Mouse (Mus musculus) heart, postnatal 0 days (tissue): ENCODE results near the gene Gpm6a. TPM values are rescaled to one million over a fixed set of nuclear protein-coding genes. Genes with fewer than 3 reads are reported as not detected.
"Not testable (repeated sequence)": the region's sequence is repeated elsewhere in the genome, so short reads cannot be mapped to it uniquely, and the experiment has no call there.

Experiments used
- ATAC-seq: fragments of 200-750 bp; cut with Nextera tagmentation; 2 replicates; pipeline ENCODE4 v1.8.0; 2017; ENCODE audit warnings: low read depth, moderate number of reproducible peaks, moderate library complexity; ENCODE audit not compliant: insufficient read depth
- DNase-seq: peaks from one replicate; pipeline ENCODE4 v3.0.0-alpha.2; 2016; ENCODE audit warnings: low spot score
- H3K27ac ChIP-seq: fragments of 300-500 bp; sonication (generic); 2 replicates; pipeline ENCODE4 v1.5.1; 2014; ENCODE audit warnings: low read depth, mild to moderate bottlenecking
- H3K27me3 ChIP-seq: fragments of 300-500 bp; sonication (generic); 2 replicates; pipeline ENCODE4 v1.6.1; 2014; ENCODE audit warnings: low read length, mixed read lengths; ENCODE audit not compliant: control insufficient read depth, insufficient read depth
- H3K36me3 ChIP-seq: fragments of 300-500 bp; sonication (generic); replicated peaks from 2 replicates; pipeline ENCODE4 v1.6.1; 2014; ENCODE audit warnings: low read length, mixed read lengths; ENCODE audit not compliant: control insufficient read depth, insufficient read depth
- H3K4me1 ChIP-seq: fragments of 300-500 bp; sonication (generic); 2 replicates; pipeline ENCODE4 v1.6.1; 2014; ENCODE audit warnings: antibody characterized with exemption; ENCODE audit not compliant: control insufficient read depth, insufficient read depth
- H3K4me2 ChIP-seq: fragments of 300-500 bp; sonication (generic); 2 replicates; pipeline ENCODE4 v1.6.1; 2014; ENCODE audit warnings: low read depth, mild to moderate bottlenecking, low read length, moderate library complexity
- H3K4me3 ChIP-seq: fragments of 300-500 bp; sonication (generic); 2 replicates; pipeline ENCODE4 v1.5.1; 2014; ENCODE audit warnings: low read depth, low read length
- H3K9ac ChIP-seq: fragments of 300-500 bp; sonication (generic); replicated peaks from 2 replicates; pipeline ENCODE4 v1.6.1; 2014; ENCODE audit warnings: low read depth, low read length, mixed read lengths
- H3K9me3 ChIP-seq: fragments of 300-500 bp; sonication (generic); replicated peaks from 2 replicates; pipeline ENCODE4 v1.6.1; 2016; ENCODE audit warnings: low read length; ENCODE audit not compliant: control insufficient read depth
- CTCF ChIP-seq: IDR thresholded peaks from 2 replicates; pipeline ENCODE4 v1.5.1; 2016; ENCODE audit warnings: antibody characterized with exemption, control low read depth, low read depth
- EP300 ChIP-seq: IDR thresholded peaks from 2 replicates; pipeline ENCODE4 v1.6.1; 2016; ENCODE audit warnings: antibody characterized with exemption, low read depth
- WGBS: fragments of 180-500 bp; shearing (Covaris S2); extraction: QIAGEN DNeasy Blood & Tissue Kit; methylation state at CpG from one replicate; pipeline ENCODE4 v1.1.7; 2014; 5-methylcytosine and 5-hydroxymethylcytosine counted together
- polyA plus RNA-seq: library from polyadenylated mRNA; unstranded; fragments of >200 nt; fragmentation: Nextera tagmentation; extraction: Ambion mirVana; gene quantifications from 2 replicates; pipeline ENCODE4 v1.2.1, GENCODE M21; 2015
- total RNA-seq: library from RNA; depleted of rRNA; stranded (reverse); fragments of >200 nt; gene quantifications from 2 replicates; pipeline ENCODE4 v1.2.3, GENCODE M21; 2014; ENCODE audit warnings: low replicate concordance

The Gpm6a gene
- total and polyA plus RNA-seq, 2 experiments from 2014 or later, result 4.8 to 16.8 TPM

DNA sequence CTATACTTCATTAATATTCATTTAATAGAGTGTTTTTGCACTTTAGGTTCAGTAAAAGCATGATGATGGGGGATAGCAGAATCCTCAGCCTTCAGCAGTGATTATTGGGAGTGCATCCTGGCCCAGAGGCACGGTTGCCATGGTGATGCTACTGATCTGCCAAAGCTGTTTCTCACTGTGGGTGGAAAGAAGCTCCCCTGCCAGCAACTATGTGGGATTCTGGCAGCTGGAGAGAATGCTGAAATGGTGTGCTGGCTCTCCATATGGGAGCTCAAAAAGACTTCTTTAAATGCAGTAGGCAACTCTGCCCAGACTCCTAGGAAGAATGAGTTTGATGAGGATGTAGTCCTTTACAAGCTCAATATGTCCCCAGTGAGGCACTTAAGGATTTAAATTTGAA lies 79.7 kb downstream of the Gpm6a start:
- Histone ChIP-seq H3K36me3 (no peaks in the 10 kb centered on the region), H3K4me2 (no peak overlapping the region), H3K9me3 (no peaks in the 10 kb centered on the region), H3K9ac (no peak overlapping the region), H3K4me3 (no peak overlapping the region), H3K27ac (no peak overlapping the region), H3K27me3 (no peaks in the 10 kb centered on the region), H3K4me1 (no peaks in the 10 kb centered on the region)
- ATAC-seq (no peak), DNase-seq (no peak)
- WGBS, result 9% methylated on average over 1 of the region's 1 CpGs
- TF ChIP-seq EP300 (no peak), CTCF (no peak)

DNA sequence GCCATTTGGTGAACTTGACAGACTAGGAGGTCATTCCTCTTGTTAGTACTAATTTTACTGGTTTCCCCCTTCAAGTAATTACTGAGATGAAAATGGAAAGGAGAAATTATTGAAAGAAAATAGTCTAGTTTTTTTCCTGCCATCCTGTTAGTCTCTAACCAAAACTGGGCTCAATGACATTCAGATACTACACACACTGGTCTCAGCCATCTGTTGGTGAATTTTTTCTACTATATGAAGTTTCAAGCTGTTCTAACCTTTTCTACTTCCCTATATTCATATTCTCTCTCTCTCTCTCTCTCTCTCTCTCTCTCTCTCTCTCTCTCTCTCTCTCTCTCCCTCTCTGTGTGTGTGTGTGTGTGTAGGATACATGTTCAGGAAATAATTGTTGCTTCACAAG lies 80.8 kb downstream of the Gpm6a start:
- H3K36me3 ChIP-seq, result no peaks in the 10 kb centered on the region
- TF ChIP-seq EP300 (no peak), CTCF (no peak)
- ATAC-seq (no peak), DNase-seq (no peak)
- H3K4me1 ChIP-seq, result no peaks in the 10 kb centered on the region
- H3K27me3 ChIP-seq, result no peaks in the 10 kb centered on the region
- H3K9me3 ChIP-seq, result no peaks in the 10 kb centered on the region
- H3K9ac ChIP-seq, result no peak overlapping the region
- no peak overlapping the region for H3K4me3 ChIP-seq
- H3K27ac ChIP-seq, result no peak overlapping the region
- H3K4me2 ChIP-seq, result no peak overlapping the region

DNA sequence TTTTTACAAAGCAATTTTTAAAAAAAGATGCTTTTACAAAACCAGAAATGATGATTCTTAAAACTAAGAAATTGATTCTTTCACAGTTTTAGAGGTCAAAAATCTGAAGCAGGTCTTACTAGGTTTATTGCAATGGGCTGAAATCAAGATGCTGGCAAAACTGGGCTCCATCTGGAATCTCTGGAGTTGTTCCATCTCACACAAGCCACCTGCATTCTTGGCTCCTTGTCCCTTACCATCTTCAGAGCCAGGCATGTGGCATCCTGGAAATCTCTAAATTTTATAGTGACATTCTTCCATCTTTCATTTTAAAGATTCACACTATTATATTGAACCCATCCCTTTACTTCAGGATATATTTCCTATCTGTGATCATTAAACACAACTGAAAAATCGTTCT lies 88.3 kb downstream of the Gpm6a start:
- DNase-seq (no peak), ATAC-seq (no peak)
- Histone ChIP-seq H3K27me3 (no peaks in the 10 kb centered on the region), H3K4me1 (no peaks in the 10 kb centered on the region), H3K9ac (no peak overlapping the region), H3K4me3 (no peak overlapping the region), H3K4me2 (no peak overlapping the region), H3K27ac (no peak overlapping the region), H3K36me3 (no peaks in the 10 kb centered on the region), H3K9me3 (no peaks in the 10 kb centered on the region)
- WGBS, result 31% methylated on average over 1 of the region's 1 CpGs
- TF ChIP-seq EP300 (no peak), CTCF (no peak)

DNA sequence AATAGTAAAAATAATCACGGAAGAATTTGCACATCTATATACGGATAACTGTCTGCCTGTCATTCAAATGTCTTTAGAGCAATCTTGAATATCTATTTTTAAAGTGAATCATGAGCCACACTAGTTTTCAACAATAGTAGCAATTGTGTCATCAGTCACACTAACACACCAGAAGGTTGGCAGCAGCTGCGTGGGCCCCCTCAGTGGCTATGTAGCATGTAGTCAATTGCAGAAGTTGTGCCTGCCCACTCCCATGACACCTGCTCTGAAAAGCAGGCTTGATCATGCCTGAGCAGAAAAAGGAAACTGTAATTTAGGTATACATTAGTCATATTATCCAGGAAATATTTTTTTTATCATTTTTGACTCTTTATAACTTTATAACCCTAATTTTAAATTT lies 93.8 kb downstream of the Gpm6a start:
- Histone ChIP-seq H3K27me3 (no peaks in the 10 kb centered on the region), H3K27ac (no peak overlapping the region), H3K4me2 (no peak overlapping the region), H3K4me3 (no peak overlapping the region), H3K9ac (no peak overlapping the region), H3K36me3 (no peaks in the 10 kb centered on the region), H3K4me1 (no peaks in the 10 kb centered on the region), H3K9me3 (no peaks in the 10 kb centered on the region)
- no peak for ATAC-seq
- TF ChIP-seq CTCF (no peak), EP300 (no peak)
- 70% methylated on average over 3 of the region's 3 CpGs for WGBS
- no peak for DNase-seq

DNA sequence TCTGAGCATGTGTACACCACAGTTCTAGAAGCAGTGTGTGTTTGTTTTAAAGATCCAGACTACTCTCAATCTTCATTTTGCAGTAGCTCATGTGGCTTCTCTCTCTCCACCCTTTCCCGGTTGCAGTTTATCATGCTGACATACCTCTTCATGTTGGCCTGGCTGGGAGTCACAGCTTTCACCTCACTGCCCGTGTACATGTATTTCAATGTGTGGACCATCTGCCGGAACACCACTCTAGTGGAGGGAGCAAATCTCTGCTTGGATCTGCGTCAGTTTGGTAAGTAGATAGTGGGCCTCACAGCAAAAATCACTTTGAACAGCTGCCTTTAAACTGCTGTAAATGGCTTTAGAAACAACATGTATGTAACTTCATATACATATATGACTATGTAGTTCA lies 95.3 kb downstream of the Gpm6a start:
- DNase-seq, result no peak
- Histone ChIP-seq H3K4me3 (no peak overlapping the region), H3K9me3 (no peaks in the 10 kb centered on the region), H3K4me1 (no peaks in the 10 kb centered on the region), H3K27me3 (no peaks in the 10 kb centered on the region), H3K9ac (no peak overlapping the region), H3K4me2 (no peak overlapping the region), H3K27ac (no peak overlapping the region), H3K36me3 (no peaks in the 10 kb centered on the region)
- no peak for ATAC-seq
- WGBS, result 60% methylated on average over 4 of the region's 4 CpGs
- TF ChIP-seq CTCF (no peak), EP300 (no peak)

DNA sequence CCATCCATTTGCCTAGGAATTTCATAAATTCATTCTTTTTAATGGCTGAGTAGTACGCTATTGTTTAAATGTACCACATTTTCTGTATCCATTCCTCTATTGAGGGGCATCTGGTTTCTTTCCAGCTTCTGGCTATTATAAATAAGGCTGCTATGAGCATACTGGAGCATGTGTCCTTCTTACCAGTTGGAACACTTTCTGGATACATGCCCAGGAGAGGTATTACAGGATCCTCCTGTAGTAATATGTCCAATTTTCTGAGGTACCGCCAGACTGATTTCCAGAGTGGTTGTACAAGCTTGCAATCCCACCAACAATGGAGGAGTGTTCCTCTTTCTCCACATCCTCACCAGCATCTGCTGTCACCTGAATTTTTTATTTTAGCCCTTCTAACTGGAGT lies 114.2 kb downstream of the Gpm6a start:
- not testable (repeated sequence) for ATAC-seq, H3K4me3 ChIP-seq
- WGBS, result 81% methylated on average over 2 of the region's 2 CpGs

More for the DNA sequence above, 114.2 kb downstream of the Gpm6a start:
- not testable (repeated sequence) for H3K4me1 ChIP-seq, DNase-seq, H3K27ac ChIP-seq, H3K27me3 ChIP-seq, H3K9me3 ChIP-seq, H3K36me3 ChIP-seq, H3K4me2 ChIP-seq, H3K9ac ChIP-seq
